Mouse (Mus musculus): ENCODE results near the gene Mgat3.

Mgat3 gene

GRCm38 (mm10) chr15:80225208-80225607 lies 51.7 kb downstream of the Mgat3 start:
- no peak for DNase-seq (ENCODE audit: low read depth, low spot score)

DNA sequence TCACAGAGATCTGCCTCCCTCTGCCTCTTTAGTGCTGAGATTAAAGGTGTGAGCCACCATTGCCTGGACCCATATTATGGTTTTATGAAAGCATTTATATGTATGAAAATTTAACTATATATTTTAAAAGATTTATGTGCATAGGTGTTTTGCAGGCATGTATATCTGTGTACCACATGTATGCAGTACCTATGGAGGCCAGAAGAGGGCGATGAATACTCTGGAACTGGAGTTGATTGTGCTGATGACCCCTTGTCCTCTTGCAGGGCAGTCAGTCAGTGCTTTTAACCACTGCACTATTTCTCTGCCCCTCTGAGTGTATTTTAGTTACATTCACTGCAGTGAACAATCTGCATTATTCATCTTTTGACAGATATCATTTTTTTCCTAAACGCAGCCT lies 52.3 kb downstream of the Mgat3 start:
- no peak for DNase-seq (ENCODE audit: low read depth, low spot score)

DNA sequence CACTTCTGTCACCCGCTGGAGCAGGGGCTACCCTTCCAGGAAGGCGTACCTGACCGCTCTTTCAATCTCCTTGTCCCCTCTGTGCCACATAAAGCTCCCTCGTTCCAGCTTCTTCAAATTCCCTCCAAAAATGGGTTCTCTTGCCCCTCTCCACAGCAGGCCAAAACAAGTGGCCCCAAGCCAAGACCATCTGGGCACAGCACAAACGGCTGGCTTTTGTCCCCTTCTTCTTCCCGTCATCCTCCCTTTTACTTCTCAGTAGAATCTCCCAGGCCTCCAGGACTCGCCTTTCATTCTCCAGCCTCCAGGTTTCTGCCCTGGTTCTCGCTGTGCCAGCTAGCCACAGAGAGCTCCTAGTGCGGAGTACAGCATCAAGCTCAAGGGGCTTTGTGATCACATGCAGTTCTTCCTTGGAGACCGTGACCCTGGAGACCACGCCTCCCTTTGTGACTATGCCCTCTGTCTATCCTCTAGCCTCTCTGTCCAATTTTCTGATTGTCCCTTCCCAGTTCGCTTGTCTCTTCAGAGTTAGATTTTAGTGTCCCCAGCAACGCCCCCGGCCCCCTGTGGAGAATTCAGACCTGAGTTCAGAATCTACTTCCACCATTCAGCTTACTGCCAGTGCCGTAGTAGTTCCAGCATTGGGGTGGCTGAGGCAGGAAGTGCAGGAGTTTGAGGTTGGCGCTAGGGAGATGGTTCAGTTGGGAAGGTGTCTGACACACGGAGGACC lies 54.7 kb downstream of the Mgat3 start:
- DNase-seq (ENCODE audit: low read depth, low spot score) = no peak

DNA sequence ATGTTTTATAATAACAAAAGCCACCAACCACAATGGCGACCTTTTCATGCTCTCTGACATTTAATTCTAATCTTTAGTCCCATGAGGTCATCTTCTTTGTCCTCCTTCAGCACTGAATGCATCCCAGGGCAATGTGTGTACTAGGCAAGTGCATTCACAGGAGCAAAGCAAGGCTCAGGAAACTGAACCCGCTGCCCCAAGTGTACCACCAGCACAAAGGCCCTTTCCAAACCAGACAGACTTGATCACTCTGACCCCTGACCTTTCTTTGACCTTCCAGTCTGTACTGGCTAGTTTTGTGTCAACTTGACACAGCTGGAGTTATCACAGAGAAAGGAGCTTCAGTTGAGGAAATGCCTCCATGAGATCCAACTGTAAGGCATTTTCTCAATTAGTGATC lies 58.8 kb downstream of the Mgat3 start:
- no peak for DNase-seq (ENCODE audit: low read depth, low spot score)

GRCm38 (mm10) chr15:80233053-80233452 lies 59.5 kb downstream of the Mgat3 start:
- no peak for DNase-seq (ENCODE audit: low read depth, low spot score)

DNA sequence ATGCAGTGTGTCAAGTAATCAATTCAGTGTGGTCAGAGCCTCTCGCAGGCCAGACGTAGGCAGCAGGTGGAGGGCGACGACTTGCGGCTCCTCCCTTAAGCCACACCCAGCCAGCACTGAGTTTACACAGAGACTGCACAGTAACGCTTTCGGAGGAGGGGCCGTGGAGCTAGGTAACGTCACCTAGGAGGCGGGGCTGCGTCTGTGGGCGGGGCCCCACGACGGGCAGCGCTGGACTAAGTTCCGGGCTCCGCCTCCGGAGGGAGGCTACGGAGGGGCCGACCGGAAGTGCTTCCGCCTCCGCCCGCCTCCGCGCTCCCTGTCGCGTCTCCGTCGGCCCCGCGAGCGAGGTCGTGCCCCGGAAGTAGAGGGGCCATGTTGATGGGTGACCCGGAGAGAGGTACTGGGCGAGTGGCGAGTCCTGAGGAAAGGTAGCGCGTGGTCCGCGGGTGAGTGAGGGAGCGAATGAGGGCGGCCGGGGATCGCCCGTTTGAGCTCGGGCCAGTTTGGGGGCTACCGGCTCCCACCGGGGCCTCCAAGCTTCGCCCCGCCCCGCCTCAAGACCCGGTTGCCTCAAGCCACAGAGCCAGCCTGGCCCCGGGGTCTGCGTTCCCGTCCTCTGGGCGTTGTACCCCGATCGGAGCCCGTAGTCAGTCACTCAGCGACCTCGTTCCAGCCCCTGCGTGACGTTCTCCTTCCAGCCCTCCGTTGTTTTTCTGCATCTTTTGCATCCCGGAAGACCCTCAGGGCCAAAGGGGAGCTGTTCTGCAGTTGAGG lies 60.4 kb downstream of the Mgat3 start, which contains the start of gene Mief1:
Gene Mief1 (plus strand): TSS at position 286 of the 777 bp plus-strand sequence.
- DNase-seq (ENCODE audit: low read depth, low spot score) = peak; percentile 95

DNA sequence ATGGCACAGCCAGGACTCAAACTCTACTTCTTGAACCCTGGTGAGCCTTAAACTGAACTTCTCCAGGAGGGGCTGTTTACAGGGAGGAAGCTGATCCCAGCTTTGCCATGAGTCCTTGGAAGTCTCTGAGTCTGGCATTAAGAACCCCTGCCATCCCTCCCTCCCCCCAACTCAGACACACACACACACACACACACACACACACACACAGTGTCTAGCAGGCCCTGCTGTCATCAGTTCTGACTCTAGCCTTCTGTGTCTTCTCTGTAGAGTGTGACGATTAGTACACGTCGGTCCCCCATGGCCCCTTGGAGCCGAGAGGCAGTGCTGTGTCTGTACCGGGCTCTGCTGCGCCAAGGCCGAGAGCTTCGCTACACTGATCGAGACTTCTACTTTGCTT lies 62.0 kb downstream of the Mgat3 start, which contains the start of gene AC140267.1:
Gene AC140267.1 (plus strand): TSS at position 301 of the 400 bp plus-strand sequence.
- DNase-seq (ENCODE audit: low read depth, low spot score) = no peak

DNA sequence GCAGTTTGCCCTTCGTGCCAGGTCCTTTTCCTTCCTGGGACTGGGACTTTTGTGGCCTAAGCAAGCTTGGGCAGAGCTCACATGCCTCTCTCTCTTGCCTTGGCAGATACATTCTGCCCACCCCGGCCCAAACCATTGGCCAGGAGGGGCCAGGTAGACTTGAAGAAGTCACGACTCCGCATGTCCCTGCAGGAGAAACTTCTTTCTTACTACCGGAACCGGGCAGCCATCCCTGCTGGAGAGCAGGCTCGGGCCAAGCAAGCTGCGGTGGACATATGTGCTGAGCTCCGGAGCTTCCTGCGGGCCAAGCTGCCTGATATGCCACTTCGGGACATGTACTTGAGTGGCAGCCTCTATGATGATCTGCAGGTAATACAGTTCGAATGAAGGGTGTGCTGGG lies 74.6 kb downstream of the Mgat3 start:
- no peak for DNase-seq (ENCODE audit: low read depth, low spot score)

DNA sequence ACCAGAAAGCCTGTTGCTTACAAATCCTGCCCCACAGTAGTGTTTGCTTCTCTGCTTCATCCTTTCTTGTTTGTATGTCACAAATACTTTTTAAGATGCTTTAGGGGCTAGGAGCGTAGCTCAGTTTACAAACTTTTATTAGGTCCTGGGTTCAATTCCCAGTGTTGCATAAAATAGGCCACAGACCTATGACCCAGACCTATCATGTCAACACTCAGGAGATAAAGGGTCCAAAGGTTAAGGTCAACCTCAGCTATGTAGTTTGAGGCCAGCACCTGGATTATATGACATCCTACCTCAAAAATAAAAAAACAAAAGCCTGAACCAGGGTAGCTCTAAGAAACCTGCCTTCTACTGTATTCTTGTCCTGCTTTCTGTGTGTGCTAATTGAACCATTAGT lies 75.1 kb downstream of the Mgat3 start:
- no peak for DNase-seq (ENCODE audit: low read depth, low spot score)

DNA sequence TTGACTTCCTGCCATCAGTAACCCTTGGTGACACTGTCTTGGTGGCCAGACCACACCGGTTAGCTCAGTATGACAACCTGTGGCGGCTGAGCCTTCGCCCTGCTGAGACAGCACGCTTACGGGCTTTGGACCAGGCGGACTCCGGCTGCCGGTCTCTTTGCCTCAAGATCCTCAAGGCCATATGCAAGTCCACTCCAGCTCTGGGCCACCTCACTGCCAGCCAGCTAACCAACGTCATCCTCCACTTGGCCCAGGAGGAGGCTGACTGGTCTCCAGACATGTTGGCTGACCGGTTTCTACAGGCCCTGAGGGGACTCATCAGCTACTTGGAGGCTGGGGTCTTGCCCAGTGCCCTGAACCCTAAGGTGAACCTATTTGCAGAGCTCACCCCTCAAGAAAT lies 76.2 kb downstream of the Mgat3 start:
- no peak for DNase-seq (ENCODE audit: low read depth, low spot score)

GRCm38 (mm10) chr15:80250586-80250985 lies 77.1 kb downstream of the Mgat3 start:
- no peak for DNase-seq (ENCODE audit: low read depth, low spot score)

DNA sequence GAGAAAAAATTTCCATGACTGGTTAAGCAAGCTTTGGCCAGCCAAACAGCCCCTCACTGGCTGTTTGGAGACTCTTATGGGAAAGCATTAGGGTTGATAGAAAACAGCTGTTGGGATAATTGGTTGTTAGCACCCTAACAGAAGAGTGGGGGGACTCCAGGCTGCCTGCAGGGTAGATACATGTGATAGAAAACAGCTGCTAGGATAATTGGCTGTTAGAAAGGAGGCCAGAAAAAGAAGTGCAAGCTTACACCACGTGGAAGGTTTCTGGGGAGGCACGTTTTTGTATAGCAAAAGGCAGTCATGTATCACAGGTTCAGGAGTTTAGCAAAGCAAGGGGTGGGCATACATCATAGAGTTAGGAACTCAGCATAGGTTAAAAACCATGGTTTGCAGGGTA lies 80.0 kb downstream of the Mgat3 start:
- no peak for DNase-seq (ENCODE audit: low read depth, low spot score)

DNA sequence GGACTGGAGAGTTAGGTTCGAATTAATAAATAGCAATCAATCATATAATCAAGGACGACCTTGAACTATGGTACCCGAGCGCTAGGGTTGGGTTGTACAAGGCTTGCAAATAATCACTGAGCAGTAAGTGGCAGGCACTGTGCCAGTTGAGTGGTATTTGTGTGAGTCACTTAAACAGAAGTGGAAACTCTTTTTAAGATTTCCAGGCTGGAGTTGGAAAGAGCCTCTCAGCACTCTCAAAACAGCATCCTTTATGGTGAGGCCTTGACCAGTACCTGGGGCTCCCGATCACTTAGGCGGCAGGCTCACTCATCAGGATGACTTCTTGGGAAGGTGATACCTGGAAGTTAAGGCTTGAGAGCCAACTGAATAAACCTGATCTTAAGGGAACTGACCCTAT lies 80.7 kb downstream of the Mgat3 start:
- no peak for DNase-seq (ENCODE audit: low read depth, low spot score)

- DNase-seq (ENCODE audit: low read depth, low spot score) = peak; percentile 100
Observed at GRCm38 (mm10) chr15:80254847-80255645, 81.5 kb downstream of the Mgat3 start, which contains the start of gene Atf4. Atf4 (plus strand) TSS chr15:80255184.

GRCm38 (mm10) chr15:80255646-80256121 lies 82.2 kb downstream of the Mgat3 start:
- DNase-seq (ENCODE audit: low read depth, low spot score) = no peak

GRCm38 (mm10) chr15:80256242-80256641 lies 82.7 kb downstream of the Mgat3 start:
- DNase-seq (ENCODE audit: low read depth, low spot score) = no peak

GRCm38 (mm10) chr15:80256656-80257601 lies 83.4 kb downstream of the Mgat3 start:
- no peak for DNase-seq (ENCODE audit: low read depth, low spot score)

DNA sequence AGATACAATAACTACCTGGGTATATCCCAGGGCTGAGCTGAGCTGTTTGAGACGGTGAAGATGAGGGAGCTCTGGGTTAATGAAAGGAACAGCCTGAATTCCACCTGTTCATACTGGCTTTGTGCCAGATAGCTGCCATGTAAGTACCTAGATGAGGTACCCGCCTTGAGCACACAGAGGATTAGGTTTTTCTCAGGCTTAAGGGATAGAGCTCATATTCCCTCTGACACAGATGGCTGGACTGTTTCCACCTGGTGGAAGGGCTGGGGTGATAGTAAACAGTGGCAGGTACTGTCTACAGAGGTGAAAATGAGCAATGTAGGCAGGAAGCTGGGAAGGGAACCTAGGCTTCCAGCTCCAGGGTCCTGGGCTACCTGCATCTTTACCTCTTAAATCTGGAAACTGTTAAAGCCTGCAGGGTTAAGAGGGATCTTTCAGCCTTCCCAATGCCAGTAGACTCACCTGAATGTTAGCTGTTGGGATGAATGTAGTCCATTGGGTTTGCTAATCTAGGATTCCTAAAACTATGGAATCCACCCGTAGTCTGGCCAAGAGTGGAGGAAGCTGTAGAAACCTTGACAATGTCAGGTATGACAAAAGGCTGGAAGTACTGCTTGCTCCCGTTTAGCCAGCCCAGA lies 84.2 kb downstream of the Mgat3 start:
- no peak for DNase-seq (ENCODE audit: low read depth, low spot score)

DNA sequence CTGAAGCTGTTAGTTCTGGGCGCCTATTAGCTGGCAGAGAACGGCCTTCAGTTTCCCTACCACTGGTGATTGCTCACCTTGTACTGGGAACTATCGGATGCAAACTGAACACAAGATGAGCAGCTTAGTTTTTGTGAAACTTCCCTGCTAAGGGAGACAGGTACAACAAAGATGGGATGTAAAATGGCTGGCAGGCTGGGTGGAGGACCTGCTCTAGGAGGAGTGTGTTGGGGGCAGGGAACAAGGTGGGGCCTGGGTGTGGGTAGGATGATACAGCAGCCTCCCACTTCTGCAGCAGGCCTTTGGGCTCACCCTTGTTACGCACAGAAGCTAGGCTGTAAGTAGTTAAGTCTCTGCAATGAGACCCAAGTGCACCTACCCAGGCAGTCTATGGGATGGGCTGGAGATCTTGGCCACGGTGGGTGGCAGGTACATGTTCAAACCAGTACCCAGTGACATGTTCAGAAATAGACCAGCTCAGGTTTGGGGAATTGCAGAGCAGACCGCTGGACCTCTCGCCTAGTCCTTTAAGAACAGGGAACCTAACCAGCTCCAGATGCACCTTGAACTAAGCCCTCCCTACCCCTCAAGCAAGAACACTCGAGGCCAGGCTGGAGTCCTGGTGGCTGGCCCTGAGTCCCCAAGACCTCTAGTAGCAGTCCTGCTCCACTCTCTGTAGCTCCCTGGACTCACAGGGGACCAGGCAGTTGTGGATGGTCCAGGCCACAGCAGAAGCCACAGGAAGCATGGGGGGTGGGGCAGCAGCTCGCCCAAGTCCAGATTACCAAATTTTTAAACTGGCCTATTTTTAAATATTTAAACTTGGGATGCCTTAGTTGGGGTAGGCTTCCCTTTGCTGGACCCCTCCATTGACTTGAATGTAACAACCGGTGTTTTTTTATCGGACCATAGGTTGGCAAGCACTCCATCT lies 85.0 kb downstream of the Mgat3 start:
- no peak for DNase-seq (ENCODE audit: low read depth, low spot score)

Data from telencephalon, adult 2 months (tissue).